Mouse (Mus musculus): ENCODE measurements around the gene Ino80.
"Not testable (repeated sequence)": the region's sequence is repeated elsewhere in the genome, so short reads cannot be mapped to it uniquely, and the experiment has no call there.

Gene Ino80

DNA sequence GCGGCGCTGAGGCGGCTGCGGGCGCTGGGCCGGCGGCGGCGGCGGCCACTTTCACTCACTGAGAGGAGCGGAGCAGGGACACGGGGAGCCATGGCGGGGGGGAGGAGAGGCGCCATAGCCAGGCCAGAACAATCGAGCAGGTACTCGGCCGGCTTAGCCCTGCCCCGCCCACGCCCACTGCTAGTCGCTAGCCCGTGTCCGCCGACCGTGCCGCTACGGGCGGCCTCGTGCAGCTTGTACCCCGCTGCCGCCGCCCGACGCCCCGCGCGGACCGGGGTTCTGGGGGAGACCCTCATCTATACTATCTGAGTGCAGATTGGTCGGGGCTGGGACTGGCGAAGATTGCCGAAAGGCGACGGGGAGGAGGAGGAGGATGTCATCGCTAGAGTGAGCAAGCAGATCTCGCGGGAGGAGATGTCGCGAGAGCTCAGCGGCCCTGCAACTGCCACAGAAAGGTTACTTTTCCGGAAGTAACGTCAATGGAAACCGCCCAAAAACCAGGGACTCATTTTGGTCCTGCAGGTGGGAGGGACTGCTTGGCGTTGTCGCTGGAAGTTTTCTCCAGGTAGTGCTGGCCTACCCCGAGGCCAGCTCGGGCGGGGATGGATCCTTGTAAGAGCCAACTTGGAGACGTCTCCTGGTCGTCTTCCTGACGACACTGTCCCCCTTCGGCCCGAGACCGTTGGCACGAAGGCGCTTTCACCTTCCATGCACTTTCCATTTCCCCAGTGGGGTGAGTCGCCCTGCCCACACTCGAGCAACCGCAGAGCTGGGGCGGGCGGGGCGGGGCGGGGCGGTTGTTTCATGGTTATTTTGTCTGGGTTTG lies at the start of gene Ino80:
TSS of gene Ino80 (minus strand) at position 117 of the 826 bp plus-strand sequence.
- peak; percentile 98 to 99 for DNase-seq (ENCODE audit: low spot score in 2 of 2)

DNA sequence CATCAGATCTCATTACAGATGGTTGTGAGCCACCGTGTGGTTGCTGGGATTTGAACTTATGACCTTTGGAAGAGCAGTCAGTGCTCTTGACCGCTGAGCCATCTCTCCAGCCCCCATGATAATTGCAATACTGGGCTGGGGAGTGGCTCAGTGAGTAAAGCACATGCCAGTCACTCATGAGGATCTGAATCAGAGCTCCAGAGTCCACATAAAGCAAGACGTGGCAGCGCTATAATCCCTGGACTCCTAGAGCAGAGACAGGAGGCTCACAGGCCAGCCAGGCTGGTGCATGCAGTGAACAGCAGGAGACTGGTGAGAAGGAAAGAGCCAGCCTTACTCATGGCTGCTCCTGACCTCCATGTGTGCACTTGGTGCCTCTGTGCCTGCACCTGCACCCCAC lies 47.9 kb upstream of the Ino80 start:
- no peak for DNase-seq (ENCODE audit: low spot score in 2 of 2)

DNA sequence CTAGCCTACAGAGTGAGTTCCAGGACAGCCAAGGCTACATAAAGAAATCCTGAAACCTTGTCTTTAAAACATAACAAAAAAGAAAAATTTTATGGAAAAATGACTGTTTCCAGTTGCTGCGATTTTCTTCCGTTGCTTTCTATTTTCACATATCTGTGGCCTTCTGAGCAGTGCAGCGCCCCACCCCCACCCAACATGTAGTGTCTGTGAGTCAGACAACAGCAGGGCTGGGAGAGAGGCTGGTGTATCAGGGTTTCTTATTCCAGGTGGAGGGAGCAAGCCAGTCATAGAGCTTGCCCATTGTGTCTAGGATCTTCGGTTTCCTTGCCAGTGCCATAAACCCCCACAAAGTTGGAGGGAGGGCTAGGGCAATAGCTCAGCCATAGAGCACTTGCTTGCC lies 46.3 kb upstream of the Ino80 start:
- DNase-seq (ENCODE audit: low spot score in 2 of 2) = no peak

DNA sequence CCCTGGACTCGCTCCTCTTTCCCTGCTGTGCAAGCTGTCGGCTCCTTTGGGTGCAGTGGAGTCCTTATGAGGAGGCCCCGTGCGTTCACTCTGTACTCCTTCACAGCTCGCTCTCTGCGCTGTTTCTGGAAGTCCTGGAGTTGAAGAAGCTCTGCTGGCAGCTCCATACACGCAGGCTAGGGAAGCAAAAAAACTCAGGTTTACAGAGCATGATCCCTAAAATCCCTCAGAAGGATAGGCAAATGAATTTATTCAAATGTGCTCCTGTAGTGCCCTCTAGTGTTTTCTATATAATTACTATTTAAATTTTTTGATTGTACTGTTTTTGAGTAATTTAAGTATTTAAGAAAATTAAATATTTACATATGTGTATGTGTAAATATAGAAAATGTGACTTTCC lies 43.1 kb upstream of the Ino80 start:
- DNase-seq (ENCODE audit: low spot score in 2 of 2) = no peak

DNA sequence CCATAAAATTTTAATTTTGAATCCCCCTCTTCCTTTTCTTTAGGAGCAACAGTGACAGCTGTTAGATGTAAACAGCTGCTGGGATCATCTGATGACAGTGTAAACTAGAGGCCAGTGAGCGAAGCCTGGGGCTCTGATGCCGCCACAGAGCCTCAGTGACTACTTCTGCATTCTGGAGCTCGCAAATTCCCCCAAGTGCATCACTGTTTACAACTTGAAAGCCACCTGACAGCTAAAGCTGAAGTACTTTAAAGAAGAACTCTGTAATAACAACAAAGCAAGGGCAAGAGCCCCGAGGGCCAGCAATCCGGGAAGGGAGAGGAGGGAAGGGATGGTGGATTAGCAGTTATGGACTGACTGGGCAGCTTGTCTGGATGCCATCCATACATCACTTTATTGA lies 39.3 kb upstream of the Ino80 start:
- DNase-seq (ENCODE audit: low spot score in 2 of 2) = peak in 1 of 2 experiments; percentile 44

DNA sequence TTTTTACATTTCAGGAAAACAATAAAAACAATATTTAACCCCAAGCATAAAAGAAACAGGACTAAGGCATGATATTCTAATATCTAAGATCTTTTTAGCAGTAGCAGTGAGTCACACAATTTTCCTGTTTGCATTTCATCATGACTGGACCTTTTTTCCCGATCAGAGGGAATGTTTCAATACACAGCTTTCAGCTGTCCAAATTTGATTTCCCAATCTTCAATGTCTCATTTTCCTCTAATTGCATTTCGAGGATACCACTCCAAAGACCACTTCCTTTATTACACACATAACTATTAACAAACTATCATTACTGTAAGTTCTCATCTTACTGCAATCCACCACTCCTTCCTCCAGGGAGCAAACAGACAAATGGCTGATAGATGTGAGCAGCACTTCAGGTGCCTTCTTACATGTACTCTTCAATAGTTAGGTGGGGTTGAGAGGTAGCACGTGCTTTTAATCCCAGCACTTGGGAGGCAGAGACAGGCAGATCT lies 36.6 kb upstream of the Ino80 start:
- no peak for DNase-seq (ENCODE audit: low spot score in 2 of 2)

DNA sequence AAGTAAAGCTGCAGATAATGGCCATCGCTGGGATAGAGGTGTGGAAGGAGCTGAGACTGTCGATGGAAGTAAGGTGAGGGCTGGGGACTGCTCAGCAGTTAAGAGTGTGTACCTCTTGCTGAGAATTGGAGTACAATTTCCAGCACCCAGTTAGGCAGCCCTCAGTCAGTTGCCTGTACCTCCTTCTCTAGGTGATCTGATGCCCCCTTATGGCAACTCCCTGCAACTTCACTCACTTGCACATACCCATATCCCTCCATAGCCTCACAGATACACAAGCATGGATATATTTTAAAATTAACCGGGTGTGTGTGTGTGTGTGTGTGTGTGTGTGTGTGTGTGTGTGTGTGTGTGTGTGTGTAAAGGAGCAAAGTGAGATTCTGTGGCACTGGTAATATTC lies 34.8 kb upstream of the Ino80 start:
- DNase-seq (ENCODE audit: low spot score in 2 of 2) = peak in 1 of 2 experiments; percentile 46

DNA sequence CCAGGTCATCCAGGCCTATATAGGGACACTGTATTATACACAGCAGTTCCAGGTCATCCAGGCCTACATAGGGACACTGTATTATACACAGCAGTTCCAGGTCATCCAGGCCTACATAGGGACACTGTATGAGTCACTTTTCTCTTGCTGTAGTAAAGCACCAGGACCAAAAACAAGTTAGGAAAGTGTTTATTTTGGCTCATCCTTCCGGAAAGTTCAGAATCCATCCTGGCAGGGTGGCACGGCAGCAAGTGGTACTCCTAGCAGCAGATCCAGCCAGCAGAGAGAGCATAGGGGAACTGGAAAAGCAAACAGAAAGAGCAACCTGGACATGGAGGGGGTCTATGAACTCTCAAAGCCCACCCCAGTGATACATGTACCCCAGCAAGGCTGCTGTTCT lies 33.4 kb upstream of the Ino80 start:
- no peak for DNase-seq (ENCODE audit: low spot score in 2 of 2)

DNA sequence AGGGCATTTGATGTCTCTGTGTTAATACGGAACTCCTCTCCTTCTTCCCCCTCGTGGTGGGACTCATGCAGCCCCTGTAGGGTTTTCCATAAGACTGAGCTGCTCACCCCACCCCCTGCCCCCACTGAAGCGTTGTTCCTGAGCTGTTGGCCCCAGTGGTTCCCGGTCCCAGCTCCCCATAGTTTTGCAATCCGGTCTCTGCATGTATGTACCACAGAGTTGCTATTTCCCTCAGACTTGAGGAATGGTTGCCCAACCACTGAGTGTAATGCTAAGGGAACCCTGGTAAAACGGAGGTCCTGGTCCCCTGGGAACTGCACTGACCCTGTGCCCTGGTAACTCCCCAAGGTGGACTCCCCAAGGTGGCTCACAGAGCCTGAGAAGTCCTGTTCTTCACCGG lies 31.0 kb upstream of the Ino80 start:
- not testable (repeated sequence) for DNase-seq (ENCODE audit: low spot score in 2 of 2)

DNA sequence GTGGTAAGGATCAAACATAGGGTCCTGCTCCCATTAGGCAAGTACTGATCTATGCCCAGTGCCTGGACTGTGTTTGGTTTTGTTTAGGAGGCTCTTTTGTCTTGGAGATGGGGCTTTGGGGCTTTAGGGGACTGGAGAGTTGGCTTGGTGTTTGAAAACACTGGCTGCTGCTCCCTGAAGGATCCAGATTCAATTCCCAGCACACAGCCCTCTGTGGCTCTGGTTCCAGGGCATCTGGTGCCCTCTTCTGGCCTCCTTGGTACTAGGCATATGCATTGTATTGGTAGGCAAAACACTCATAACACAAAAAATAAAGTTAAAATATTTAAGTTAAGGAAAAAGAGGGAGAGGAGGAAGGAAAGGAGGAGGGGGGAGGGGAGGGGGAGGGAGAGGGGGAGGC lies 29.6 kb upstream of the Ino80 start:
- DNase-seq (ENCODE audit: low spot score in 2 of 2) = peak in 1 of 2 experiments; percentile 26

DNA sequence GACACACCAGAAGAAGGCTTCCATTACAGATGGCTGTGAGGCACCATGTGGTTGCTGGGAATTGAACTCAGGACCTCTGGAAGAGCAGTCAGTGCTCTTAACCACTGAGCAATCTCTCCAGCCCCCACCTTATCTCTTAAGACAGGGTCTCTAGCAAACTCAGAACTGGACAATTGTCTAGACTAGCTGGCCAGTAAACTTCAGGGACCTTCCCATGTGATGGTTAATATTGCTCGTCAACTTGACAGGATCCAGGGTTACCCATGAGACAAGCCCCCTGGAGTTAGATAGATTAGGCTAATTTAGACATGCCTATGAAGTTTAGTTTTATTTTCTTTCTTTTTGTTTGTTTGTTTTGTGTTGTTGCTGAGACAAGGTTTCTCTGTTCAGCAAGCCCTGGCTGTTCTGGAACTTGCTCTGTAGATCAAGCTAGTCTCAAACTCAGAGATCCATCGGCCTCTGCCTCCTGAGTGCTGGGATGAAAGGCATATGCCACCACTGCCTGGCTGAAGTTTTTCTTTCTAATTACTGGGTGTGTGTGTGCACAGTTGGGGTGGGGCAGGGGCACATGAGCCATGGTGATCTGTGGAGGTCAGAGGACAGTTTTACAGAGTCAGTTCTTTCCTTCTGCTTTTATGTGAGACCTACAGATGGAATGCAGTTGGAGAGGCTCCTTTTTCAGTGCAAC lies 23.6 kb upstream of the Ino80 start:
- no peak for DNase-seq (ENCODE audit: low spot score in 2 of 2)

DNA sequence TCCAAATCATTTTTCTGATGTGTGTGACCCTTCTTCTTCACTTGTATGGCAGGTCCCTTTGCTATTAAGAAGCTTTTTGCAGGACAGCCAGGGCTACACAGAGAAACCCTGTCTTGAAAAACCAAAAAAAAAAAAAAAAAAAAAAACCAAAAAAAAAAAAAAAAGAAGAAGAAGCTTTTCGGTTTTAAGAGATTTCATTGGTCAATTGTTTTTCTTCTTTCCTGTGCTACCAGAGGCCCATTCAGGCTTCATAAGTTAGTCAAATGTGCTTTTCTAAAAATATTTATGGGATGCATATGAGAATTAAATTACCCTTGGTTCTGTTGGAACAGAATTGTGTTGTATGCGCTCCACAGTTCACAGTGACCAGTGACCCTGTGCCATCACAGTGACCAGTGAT lies 21.4 kb upstream of the Ino80 start:
- no peak for DNase-seq (ENCODE audit: low spot score in 2 of 2)

DNA sequence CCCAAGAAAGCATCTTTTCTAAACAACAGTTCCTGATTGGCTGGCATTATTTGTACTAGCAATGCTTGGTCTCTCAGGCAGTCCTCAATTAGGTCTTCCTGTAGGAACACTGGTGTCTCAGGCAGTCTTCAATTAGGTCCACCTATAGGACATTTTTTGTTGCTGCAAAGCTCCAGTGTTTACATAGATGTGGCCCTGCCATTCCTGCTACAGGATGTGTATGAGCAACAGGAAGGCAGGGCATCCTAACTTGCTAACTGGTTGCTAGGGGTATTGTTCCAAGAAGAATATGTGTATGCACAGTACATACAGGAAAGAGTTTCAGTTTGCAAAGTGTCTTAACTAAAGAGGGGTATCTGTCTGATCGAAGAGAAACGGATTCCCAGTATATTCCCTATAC lies 18.6 kb upstream of the Ino80 start:
- DNase-seq (ENCODE audit: low spot score in 2 of 2) = no peak

DNA sequence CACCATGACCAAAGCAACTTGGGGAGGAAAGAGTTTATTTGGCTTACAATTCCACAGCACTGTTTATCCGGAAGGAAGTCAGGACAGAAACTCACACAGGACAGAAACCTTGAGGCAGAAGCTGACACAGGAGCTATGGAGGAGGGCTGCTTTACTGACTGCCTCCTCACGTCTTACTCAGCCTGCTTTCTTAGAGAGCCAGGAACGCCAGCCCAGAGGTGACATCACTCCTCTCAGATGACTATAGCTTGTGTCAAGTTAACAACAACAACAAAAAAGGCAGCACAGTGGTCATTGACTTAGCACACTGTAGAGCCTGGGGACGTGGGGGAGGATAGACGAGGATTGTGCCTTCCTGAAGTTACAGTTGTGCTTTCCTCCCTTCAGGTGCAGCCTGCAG lies 14.5 kb upstream of the Ino80 start:
- DNase-seq (ENCODE audit: low spot score in 2 of 2) = no peak

DNA sequence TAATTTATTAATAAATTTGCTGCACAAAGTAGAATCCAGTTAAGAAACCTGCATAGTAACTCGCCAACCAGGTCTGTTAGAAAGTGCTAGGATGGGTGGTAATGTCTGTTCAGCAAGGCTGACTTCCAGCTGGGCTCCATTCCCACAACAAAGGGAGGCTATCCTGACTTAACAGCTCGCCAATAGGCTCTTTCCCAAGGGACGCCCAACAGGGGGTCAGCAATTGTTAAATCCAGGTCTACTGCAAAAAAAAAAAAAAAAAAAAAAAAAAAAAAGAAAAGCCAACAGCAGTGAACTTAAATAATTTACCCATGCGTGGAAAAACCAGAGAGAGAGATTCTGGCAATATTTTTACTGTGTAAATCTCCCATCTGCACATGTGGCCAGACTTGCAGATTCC lies 9.0 kb upstream of the Ino80 start:
- DNase-seq (ENCODE audit: low spot score in 2 of 2) = no peak

DNA sequence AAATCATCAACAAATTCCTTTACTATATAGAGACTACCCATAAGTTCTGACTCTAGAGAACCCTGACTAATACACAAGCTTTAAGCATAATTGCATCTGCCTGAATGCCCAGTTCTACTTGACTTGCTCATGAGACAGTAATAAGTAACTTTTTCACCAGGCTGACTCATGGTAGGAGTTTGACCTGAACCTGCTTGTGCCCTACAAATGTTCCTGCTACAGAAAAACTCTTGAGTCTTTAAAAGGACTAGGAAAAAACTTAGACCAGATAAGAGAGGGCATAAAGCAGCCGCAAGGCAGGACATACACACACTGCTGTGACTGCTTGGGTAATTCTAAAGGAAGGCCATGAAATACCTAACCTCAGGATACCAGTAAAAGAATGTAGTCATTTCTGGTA lies 4.8 kb upstream of the Ino80 start:
- no peak for DNase-seq (ENCODE audit: low spot score in 2 of 2)

DNA sequence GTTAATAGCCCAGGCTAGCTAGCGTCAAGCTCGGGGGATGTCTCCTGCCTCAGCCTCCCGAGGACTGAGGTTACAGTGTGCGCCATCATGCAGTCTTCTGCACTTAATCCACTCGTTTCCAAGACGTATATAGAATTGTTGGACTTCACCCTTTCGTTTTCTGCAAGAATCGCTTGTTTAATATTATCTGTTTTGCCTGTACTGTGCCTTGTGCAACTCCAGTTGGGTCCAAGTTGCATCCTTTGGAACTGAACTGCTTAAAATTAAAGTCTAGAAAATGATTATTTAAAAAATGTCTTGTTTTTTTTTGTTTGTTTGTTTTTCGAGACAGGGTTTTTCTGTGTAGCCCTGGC lies 886 bp upstream of the Ino80 start:
- no peak for DNase-seq (ENCODE audit: low spot score in 2 of 2)

DNA sequence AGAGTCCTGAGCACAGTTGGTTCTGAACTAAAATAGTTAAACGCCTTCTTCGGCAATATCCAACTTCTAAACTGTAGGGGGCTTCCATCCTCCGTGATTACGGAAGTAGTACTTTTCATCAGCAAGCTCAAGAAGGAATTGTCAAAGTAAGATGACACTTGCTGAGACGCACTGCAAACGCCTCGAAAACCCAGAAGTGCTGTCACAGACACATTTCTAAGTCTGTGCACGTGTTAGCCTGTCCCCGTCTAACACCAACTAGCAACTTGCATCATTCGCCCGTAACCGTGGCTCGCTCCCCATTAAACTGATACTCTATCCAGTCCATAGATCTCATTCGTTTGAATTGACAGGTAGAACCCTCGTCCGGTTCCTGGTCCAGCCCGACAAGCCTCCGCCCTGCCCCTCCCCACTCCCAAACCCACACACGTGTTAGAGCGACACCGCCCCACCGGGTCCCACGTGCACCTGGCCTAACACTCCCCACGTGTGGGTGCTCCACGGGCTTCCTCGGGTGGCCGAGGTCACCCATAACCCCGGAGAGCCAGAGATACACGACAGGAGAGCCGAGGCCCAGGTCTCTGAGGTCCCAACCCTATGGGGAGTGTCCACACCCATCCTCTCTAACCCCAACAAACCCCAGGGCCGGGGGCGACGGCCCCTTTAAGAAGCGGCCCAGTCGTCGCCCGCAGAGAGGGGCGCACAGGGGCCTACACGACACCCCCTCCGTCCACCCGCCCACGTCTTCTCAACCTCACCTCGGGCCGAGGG lies 681 bp downstream of the Ino80 start:
- DNase-seq (ENCODE audit: low spot score in 2 of 2) = peak; percentile 73 to 76

DNA sequence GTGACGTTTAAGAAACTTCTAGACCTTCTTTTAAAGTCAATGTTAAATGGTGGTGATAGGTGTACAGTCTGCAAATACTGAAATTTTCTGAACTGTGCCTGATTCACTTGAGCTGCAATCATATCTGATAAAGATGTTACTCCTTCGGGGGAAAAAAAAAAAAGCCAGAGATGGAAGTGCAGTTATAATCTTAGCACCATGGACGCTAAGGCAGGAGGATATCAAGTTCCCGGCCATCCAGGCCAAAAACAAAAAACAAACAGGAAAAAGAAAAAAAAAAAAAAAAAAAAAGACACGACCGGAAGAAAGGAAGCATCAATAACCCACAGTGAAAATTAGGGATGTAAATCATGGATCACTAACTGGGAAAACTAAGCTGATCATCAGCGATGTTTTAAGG lies 1.3 kb downstream of the Ino80 start:
- DNase-seq (ENCODE audit: low spot score in 2 of 2) = no peak

DNA sequence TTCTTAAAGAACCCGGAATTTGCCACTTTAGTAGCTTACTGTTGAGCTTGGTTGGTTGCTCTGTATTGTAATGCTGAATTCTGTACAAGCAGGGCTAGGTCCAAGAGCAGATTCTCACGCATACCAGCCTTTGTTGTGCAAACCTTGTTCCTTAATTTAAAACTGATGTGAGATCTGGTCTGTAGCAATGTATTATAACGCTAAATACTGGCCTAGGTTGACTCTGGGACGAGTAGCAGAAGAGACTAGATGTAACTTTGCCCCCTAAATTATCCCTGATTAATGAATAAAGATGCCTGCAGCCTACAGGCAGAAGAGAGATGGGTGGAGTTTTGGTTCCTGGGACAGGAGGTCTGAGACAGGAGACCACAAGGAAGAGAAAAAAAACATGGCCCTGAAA lies 13.5 kb downstream of the Ino80 start:
- no peak for DNase-seq (ENCODE audit: low spot score in 2 of 2)

DNA sequence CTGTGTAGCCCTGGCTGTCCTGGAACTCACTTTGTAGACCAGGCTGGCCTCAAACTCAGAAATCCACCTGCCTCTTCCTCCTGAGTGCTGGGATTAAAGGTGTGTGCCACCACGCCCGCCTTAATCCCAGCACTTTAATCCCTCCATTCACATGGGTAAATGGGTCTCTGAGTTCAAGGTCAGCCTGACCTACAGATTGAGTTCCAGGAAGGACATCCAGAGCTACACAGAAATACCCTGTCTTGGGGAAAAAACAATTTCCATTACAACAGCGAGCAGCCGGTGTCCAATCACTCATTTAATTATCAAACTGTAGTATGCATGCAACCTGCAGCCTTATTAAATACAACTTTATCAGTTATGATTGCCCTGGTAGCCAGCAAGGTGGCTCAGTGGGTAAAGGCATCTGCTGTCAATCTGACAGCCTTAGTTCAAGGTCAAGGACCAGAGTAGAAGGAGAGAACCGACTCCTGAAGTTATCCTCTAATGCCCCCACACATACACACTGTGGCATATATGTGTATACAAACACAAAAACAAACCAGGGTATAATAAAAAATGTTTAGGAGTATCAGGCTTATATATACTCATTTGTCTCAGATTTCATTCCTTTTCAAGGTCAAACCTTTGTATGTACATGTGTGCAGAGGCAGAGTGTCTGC lies 14.2 kb downstream of the Ino80 start:
- DNase-seq (ENCODE audit: low spot score in 2 of 2) = no peak

DNA sequence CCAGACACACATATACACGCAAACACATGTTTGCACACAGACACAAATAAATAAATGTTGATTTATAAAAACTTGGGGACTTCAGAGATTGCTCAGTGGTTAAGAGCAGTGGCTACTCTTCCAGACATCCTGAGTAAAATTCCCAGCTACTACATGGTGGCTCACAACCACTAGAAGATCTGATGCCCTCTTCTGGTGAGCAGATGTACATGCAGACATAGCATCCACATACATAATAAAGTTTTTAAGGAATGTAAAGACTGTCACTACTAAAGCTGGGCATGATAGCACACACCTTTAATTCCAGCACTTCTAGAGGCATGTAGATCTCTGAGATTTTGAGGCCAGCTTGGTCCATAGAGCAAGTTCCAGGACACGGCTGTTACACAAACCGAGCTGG lies 16.5 kb downstream of the Ino80 start:
- DNase-seq (ENCODE audit: low spot score in 2 of 2) = no peak

All from spleen, postnatal 10 days (tissue).